Mouse (Mus musculus): ENCODE data around the gene Bcas3. TPM values are rescaled to one million over a fixed set of nuclear protein-coding genes. Genes with fewer than 3 reads are reported as not detected.
A peak's percentile ranks its signal among the peaks of the same experiment; 100 is the strongest.
"Not testable (repeated sequence)": the region's sequence is repeated elsewhere in the genome, so short reads cannot be mapped to it uniquely, and the experiment has no call there.

Gene Bcas3
- total RNA-seq, 4 experiments from 2014 or later: 37.4 to 39.3 (median 38.9) TPM

GRCm38 (mm10) chr11:85474326-85474725, 121.4 kb downstream of the Bcas3 start:
- no peak for DNase-seq (ENCODE audit: low spot score in 2 of 2)

GRCm38 (mm10) chr11:85482737-85483467, 129.9 kb downstream of the Bcas3 start:
- DNase-seq (ENCODE audit: low spot score in 2 of 2): no peak

- no peak for DNase-seq (ENCODE audit: low spot score in 2 of 2)
Measured at GRCm38 (mm10) chr11:85485197-85485940, 132.4 kb downstream of the Bcas3 start.

GRCm38 (mm10) chr11:85487501-85487900, 134.5 kb downstream of the Bcas3 start:
- DNase-seq (ENCODE audit: low spot score in 2 of 2): no peak

GRCm38 (mm10) chr11:85492231-85492630, 139.3 kb downstream of the Bcas3 start:
- peak; percentile 69 to 72 for DNase-seq (ENCODE audit: low spot score in 2 of 2)

GRCm38 (mm10) chr11:85492666-85493065, 139.7 kb downstream of the Bcas3 start:
- DNase-seq (ENCODE audit: low spot score in 2 of 2): no peak

- no peak for DNase-seq (ENCODE audit: low spot score in 2 of 2)
Measured at GRCm38 (mm10) chr11:85499561-85499960, 146.6 kb downstream of the Bcas3 start.

- DNase-seq (ENCODE audit: low spot score in 2 of 2): no peak
Measured at GRCm38 (mm10) chr11:85502031-85502430, 149.1 kb downstream of the Bcas3 start.

- DNase-seq (ENCODE audit: low spot score in 2 of 2): not testable (repeated sequence)
Measured at GRCm38 (mm10) chr11:85504812-85505211, 151.8 kb downstream of the Bcas3 start.

- no peak for DNase-seq (ENCODE audit: low spot score in 2 of 2)
Measured at GRCm38 (mm10) chr11:85505811-85506210, 152.8 kb downstream of the Bcas3 start.

- DNase-seq (ENCODE audit: low spot score in 2 of 2): no peak
Measured at GRCm38 (mm10) chr11:85509334-85509733, 156.4 kb downstream of the Bcas3 start.

GRCm38 (mm10) chr11:85511270-85511904, 158.4 kb downstream of the Bcas3 start:
- no peak for DNase-seq (ENCODE audit: low spot score in 2 of 2)

- DNase-seq (ENCODE audit: low spot score in 2 of 2): no peak
Measured at GRCm38 (mm10) chr11:85516724-85517123, 163.8 kb downstream of the Bcas3 start.

GRCm38 (mm10) chr11:85518025-85518756, 165.2 kb downstream of the Bcas3 start:
- DNase-seq (ENCODE audit: low spot score in 2 of 2): no peak

- DNase-seq (ENCODE audit: low spot score in 2 of 2): no peak
Measured at GRCm38 (mm10) chr11:85520236-85520635, 167.3 kb downstream of the Bcas3 start.

GRCm38 (mm10) chr11:85520996-85521395, 168.0 kb downstream of the Bcas3 start:
- DNase-seq (ENCODE audit: low spot score in 2 of 2): no peak

GRCm38 (mm10) chr11:85523646-85524045, 170.7 kb downstream of the Bcas3 start:
- peak in 1 of 2 experiments; percentile 10 for DNase-seq (ENCODE audit: low spot score in 2 of 2)

GRCm38 (mm10) chr11:85524186-85524585, 171.2 kb downstream of the Bcas3 start:
- peak; percentile 46 to 66 for DNase-seq (ENCODE audit: low spot score in 2 of 2)

GRCm38 (mm10) chr11:85524841-85525500, 172.0 kb downstream of the Bcas3 start:
- peak; percentile 28 to 30 for DNase-seq (ENCODE audit: low spot score in 2 of 2)

GRCm38 (mm10) chr11:85525501-85525885, 172.5 kb downstream of the Bcas3 start:
- no peak for DNase-seq (ENCODE audit: low spot score in 2 of 2)
